Mouse (Mus musculus): Measurements from ENCODE around the gene Lpcat1. TPM values are rescaled to one million over a fixed set of nuclear protein-coding genes. Genes with fewer than 3 reads are reported as not detected.

Gene Lpcat1
- total and polyA plus RNA-seq, 2 experiments from 2014 or later: 7.7 to 22.2 TPM

- H3K4me2 ChIP-seq (ENCODE audit: low read depth, low read length): no peak overlapping the region
- DNase-seq (ENCODE audit: low spot score) (no peak), ATAC-seq (ENCODE audit: insufficient read depth, low read depth) (no peak)
- H3K27ac ChIP-seq (ENCODE audit: low read depth): no peak overlapping the region
- no peaks in the 10 kb centered on the region for H3K27me3 ChIP-seq (ENCODE audit: control insufficient read depth, insufficient read depth, low read length)
- H3K4me3 ChIP-seq (ENCODE audit: low read depth, low read length): no peak overlapping the region
- H3K9ac ChIP-seq (replicated peaks; ENCODE audit: low read depth, low read length): no peak overlapping the region
- no peaks in the 10 kb centered on the region for H3K9me3 ChIP-seq (replicated peaks; ENCODE audit: control insufficient read depth, low read length)
- no peak for TF ChIP-seq CTCF (IDR thresholded peaks at IDR 0.05; ENCODE audit: low read depth)
- TF ChIP-seq EP300 (IDR thresholded peaks at IDR 0.05; ENCODE audit: low read depth): no peak
- WGBS: 85% methylated on average over 4 of the region's 4 CpGs
- peaks cover 14% of the 10 kb centered on the region; the same call in 1 of the 2 replicates for H3K36me3 ChIP-seq (replicated peaks; ENCODE audit: control insufficient read depth, insufficient read depth, low read length)
- H3K4me1 ChIP-seq (ENCODE audit: control insufficient read depth, insufficient read depth): no peaks in the 10 kb centered on the region
Observed at GRCm38 (mm10) chr13:73493183-73493582, 26.2 kb downstream of the Lpcat1 start.

GRCm38 (mm10) chr13:73494528-73494927 lies 27.5 kb downstream of the Lpcat1 start:
- peaks cover 22% of the 10 kb centered on the region; the same call in 1 of the 2 replicates for H3K36me3 ChIP-seq (replicated peaks; ENCODE audit: control insufficient read depth, insufficient read depth, low read length)
- H3K4me3 ChIP-seq (ENCODE audit: low read depth, low read length): no peak overlapping the region
- no peak overlapping the region for H3K4me2 ChIP-seq (ENCODE audit: low read depth, low read length)
- H3K9me3 ChIP-seq (replicated peaks; ENCODE audit: control insufficient read depth, low read length): no peaks in the 10 kb centered on the region
- ATAC-seq (ENCODE audit: insufficient read depth, low read depth): no peak
- H3K27ac ChIP-seq (ENCODE audit: low read depth): no peak overlapping the region
- H3K9ac ChIP-seq (replicated peaks; ENCODE audit: low read depth, low read length): no peak overlapping the region
- TF ChIP-seq EP300 (IDR thresholded peaks at IDR 0.05; ENCODE audit: low read depth) (no peak), CTCF (IDR thresholded peaks at IDR 0.05; ENCODE audit: low read depth) (no peak)
- H3K27me3 ChIP-seq (ENCODE audit: control insufficient read depth, insufficient read depth, low read length): no peaks in the 10 kb centered on the region
- 80% methylated on average over 9 of the region's 9 CpGs for WGBS
- H3K4me1 ChIP-seq (ENCODE audit: control insufficient read depth, insufficient read depth): no peaks in the 10 kb centered on the region
- no peak for DNase-seq (ENCODE audit: low spot score)

GRCm38 (mm10) chr13:73496137-73496536 lies 29.1 kb downstream of the Lpcat1 start:
- Histone ChIP-seq H3K4me3 (ENCODE audit: low read depth, low read length) (no peak overlapping the region), H3K36me3 (replicated peaks; ENCODE audit: control insufficient read depth, insufficient read depth, low read length) (peaks cover 22% of the 10 kb centered on the region; the same call in 1 of the 2 replicates), H3K27me3 (ENCODE audit: control insufficient read depth, insufficient read depth, low read length) (no peaks in the 10 kb centered on the region), H3K9ac (replicated peaks; ENCODE audit: low read depth, low read length) (no peak overlapping the region), H3K4me2 (ENCODE audit: low read depth, low read length) (no peak overlapping the region), H3K9me3 (replicated peaks; ENCODE audit: control insufficient read depth, low read length) (no peaks in the 10 kb centered on the region), H3K4me1 (ENCODE audit: control insufficient read depth, insufficient read depth) (no peaks in the 10 kb centered on the region), H3K27ac (ENCODE audit: low read depth) (no peak overlapping the region)
- ATAC-seq (ENCODE audit: insufficient read depth, low read depth) (no peak), DNase-seq (ENCODE audit: low spot score) (no peak)
- TF ChIP-seq EP300 (IDR thresholded peaks at IDR 0.05; ENCODE audit: low read depth) (no peak), CTCF (IDR thresholded peaks at IDR 0.05; ENCODE audit: low read depth) (no peak)
- 46% methylated on average over 2 of the region's 2 CpGs for WGBS

GRCm38 (mm10) chr13:73499893-73500604 lies 33.1 kb downstream of the Lpcat1 start:
- H3K9me3 ChIP-seq (replicated peaks; ENCODE audit: control insufficient read depth, low read length): no peaks in the 10 kb centered on the region
- no peak overlapping the region for H3K9ac ChIP-seq (replicated peaks; ENCODE audit: low read depth, low read length)
- no peaks in the 10 kb centered on the region for H3K27me3 ChIP-seq (ENCODE audit: control insufficient read depth, insufficient read depth, low read length)
- H3K4me2 ChIP-seq (ENCODE audit: low read depth, low read length): no peak overlapping the region
- WGBS: 55% methylated on average over 6 of the region's 6 CpGs
- ATAC-seq (ENCODE audit: insufficient read depth, low read depth) (peak; percentile 49), DNase-seq (ENCODE audit: low spot score) (no peak)
- no peak overlapping the region for H3K27ac ChIP-seq (ENCODE audit: low read depth)
- H3K4me3 ChIP-seq (ENCODE audit: low read depth, low read length): no peak overlapping the region
- H3K4me1 ChIP-seq (ENCODE audit: control insufficient read depth, insufficient read depth): no peaks in the 10 kb centered on the region
- no peak for TF ChIP-seq CTCF (IDR thresholded peaks at IDR 0.05; ENCODE audit: low read depth)
- TF ChIP-seq EP300 (IDR thresholded peaks at IDR 0.05; ENCODE audit: low read depth): no peak
- H3K36me3 ChIP-seq (replicated peaks; ENCODE audit: control insufficient read depth, insufficient read depth, low read length): peaks cover 14% of the 10 kb centered on the region; the same call in 1 of the 2 replicates

- TF ChIP-seq EP300 (IDR thresholded peaks at IDR 0.05; ENCODE audit: low read depth) (no peak), CTCF (IDR thresholded peaks at IDR 0.05; ENCODE audit: low read depth) (peak; percentile 30; the same call in 1 of the 2 replicates)
- Histone ChIP-seq H3K4me2 (ENCODE audit: low read depth, low read length) (no peak overlapping the region), H3K27me3 (ENCODE audit: control insufficient read depth, insufficient read depth, low read length) (no peaks in the 10 kb centered on the region), H3K36me3 (replicated peaks; ENCODE audit: control insufficient read depth, insufficient read depth, low read length) (peaks cover 14% of the 10 kb centered on the region; the same call in 1 of the 2 replicates), H3K4me3 (ENCODE audit: low read depth, low read length) (no peak overlapping the region), H3K27ac (ENCODE audit: low read depth) (no peak overlapping the region), H3K9ac (replicated peaks; ENCODE audit: low read depth, low read length) (no peak overlapping the region), H3K4me1 (ENCODE audit: control insufficient read depth, insufficient read depth) (no peaks in the 10 kb centered on the region), H3K9me3 (replicated peaks; ENCODE audit: control insufficient read depth, low read length) (no peaks in the 10 kb centered on the region)
- DNase-seq (ENCODE audit: low spot score): no peak
- no peak for ATAC-seq (ENCODE audit: insufficient read depth, low read depth)
- WGBS: 60% methylated on average over 2 of the region's 2 CpGs
Observed at GRCm38 (mm10) chr13:73502719-73503118, 35.7 kb downstream of the Lpcat1 start.
